Mouse (Mus musculus) intestine, embryonic 14.5 days (tissue): ENCODE results near the gene Scnn1a. TPM values are rescaled to one million over a fixed set of nuclear protein-coding genes. Genes with fewer than 3 reads are reported as not detected.

Source experiments
- ATAC-seq: fragments of 200-750 bp; cut with Nextera tagmentation; replicated peaks from 2 replicates; pipeline ENCODE4 v1.8.0; 2017; ENCODE audit warnings: low read depth, moderate number of reproducible peaks, moderate TSS enrichment, moderate library complexity; ENCODE audit not compliant: low FRiP score, low TSS enrichment
- DNase-seq: peaks from one replicate; pipeline ENCODE4 v3.0.0-alpha.2; 2018; ENCODE audit warnings: low spot score
- H3K27ac ChIP-seq: fragments of 300-500 bp; sonication (generic); 2 replicates; pipeline ENCODE4 v1.5.1; 2014; ENCODE audit warnings: low read depth, mild to moderate bottlenecking, control low read depth
- H3K27me3 ChIP-seq: fragments of 300-500 bp; sonication (generic); replicated peaks from 2 replicates; pipeline ENCODE4 v1.6.1; 2014; ENCODE audit warnings: low read length, control low read depth; ENCODE audit not compliant: control insufficient read depth, insufficient read depth
- H3K36me3 ChIP-seq: fragments of 300-500 bp; sonication (generic); 2 replicates; pipeline ENCODE4 v1.6.1; 2014; ENCODE audit warnings: low read length, control low read depth; ENCODE audit not compliant: control insufficient read depth, insufficient read depth
- H3K4me1 ChIP-seq: fragments of 300-500 bp; sonication (generic); replicated peaks from 2 replicates; pipeline ENCODE4 v1.6.1; 2014; ENCODE audit warnings: low read length, control low read depth, mixed read lengths; ENCODE audit not compliant: control insufficient read depth, insufficient read depth
- H3K4me2 ChIP-seq: fragments of 300-500 bp; sonication (generic); 2 replicates; pipeline ENCODE4 v1.6.1; 2014; ENCODE audit warnings: low read length
- H3K4me3 ChIP-seq: fragments of 300-500 bp; sonication (generic); 2 replicates; pipeline ENCODE4 v1.5.1; 2014; ENCODE audit warnings: low read depth, low read length, control low read depth, mixed read lengths
- H3K9ac ChIP-seq: fragments of 300-500 bp; sonication (generic); 2 replicates; pipeline ENCODE4 v1.6.1; 2014; ENCODE audit warnings: mild to moderate bottlenecking, low read length
- H3K9me3 ChIP-seq: fragments of 300-500 bp; sonication (generic); 2 replicates; pipeline ENCODE4 v1.6.1; 2016; ENCODE audit warnings: low read length, control low read depth; ENCODE audit not compliant: control insufficient read depth
- WGBS: fragments of 180-500 bp; shearing (Covaris S2); extraction: QIAGEN DNeasy Blood & Tissue Kit; methylation state at CpG from one replicate; pipeline ENCODE4 v1.1.7; 2014; 5-methylcytosine and 5-hydroxymethylcytosine counted together
- polyA plus RNA-seq: library from polyadenylated mRNA; unstranded; fragments of >200 nt; fragmentation: Nextera tagmentation; extraction: Ambion mirVana; gene quantifications from 2 replicates; pipeline ENCODE4 v1.2.1, GENCODE M21; 2014

Gene Scnn1a
- polyA plus RNA-seq, 1 experiment from 2014 or later = 2.0 TPM

GRCm38 (mm10) chr6:125322794-125323193 lies 2.3 kb downstream of the Scnn1a start:
- H3K27ac ChIP-seq = no peak overlapping the region
- no peak overlapping the region for H3K4me2 ChIP-seq
- H3K4me3 ChIP-seq = no peak overlapping the region
- ATAC-seq = 0 out of 2 replicates have a peak, but pooled peaks have one; percentile 24
- H3K27me3 ChIP-seq = peaks cover 27% of the 10 kb centered on the region
- H3K9ac ChIP-seq = no peak overlapping the region
- DNase-seq = no peak
- WGBS = 52% methylated on average over 13 of the region's 13 CpGs
- no peaks in the 10 kb centered on the region for H3K4me1 ChIP-seq
- H3K9me3 ChIP-seq = no peaks in the 10 kb centered on the region
- no peaks in the 10 kb centered on the region for H3K36me3 ChIP-seq

- no peak overlapping the region for H3K4me3 ChIP-seq
- 39% methylated on average over 6 of the region's 6 CpGs for WGBS
- no peak for ATAC-seq
- no peak overlapping the region for H3K27ac ChIP-seq
- no peaks in the 10 kb centered on the region for H3K36me3 ChIP-seq
- no peak overlapping the region for H3K9ac ChIP-seq
- no peak for DNase-seq
- no peaks in the 10 kb centered on the region for H3K9me3 ChIP-seq
- H3K4me2 ChIP-seq = no peak overlapping the region
- H3K27me3 ChIP-seq = peaks cover 27% of the 10 kb centered on the region
- H3K4me1 ChIP-seq = no peaks in the 10 kb centered on the region
Measured at GRCm38 (mm10) chr6:125323547-125323946, 3.1 kb downstream of the Scnn1a start.

GRCm38 (mm10) chr6:125325337-125325736 lies 4.9 kb downstream of the Scnn1a start:
- WGBS = 59% methylated on average over 6 of the region's 6 CpGs
- DNase-seq = no peak
- H3K4me3 ChIP-seq = no peak overlapping the region
- no peaks in the 10 kb centered on the region for H3K36me3 ChIP-seq
- H3K9me3 ChIP-seq = no peaks in the 10 kb centered on the region
- H3K9ac ChIP-seq = no peak overlapping the region
- H3K27ac ChIP-seq = no peak overlapping the region
- H3K4me2 ChIP-seq = no peak overlapping the region
- ATAC-seq = no peak
- peaks cover 23% of the 10 kb centered on the region for H3K27me3 ChIP-seq
- H3K4me1 ChIP-seq = peaks cover 2% of the 10 kb centered on the region; the same call in 1 of the 2 replicates

GRCm38 (mm10) chr6:125328243-125328642 lies 7.8 kb downstream of the Scnn1a start:
- Histone ChIP-seq H3K27me3 (no peaks in the 10 kb centered on the region), H3K4me1 (peaks cover 5% of the 10 kb centered on the region; the same call in 1 of the 2 replicates), H3K4me2 (no peak overlapping the region), H3K27ac (no peak overlapping the region), H3K4me3 (no peak overlapping the region), H3K9ac (no peak overlapping the region), H3K36me3 (no peaks in the 10 kb centered on the region), H3K9me3 (no peaks in the 10 kb centered on the region)
- no peak for ATAC-seq
- WGBS = 88% methylated on average over 5 of the region's 5 CpGs
- no peak for DNase-seq

GRCm38 (mm10) chr6:125330626-125331326 lies 10.3 kb downstream of the Scnn1a start:
- peak; percentile 91 for ATAC-seq
- WGBS = 1% methylated on average over 39 of the region's 39 CpGs
- Histone ChIP-seq H3K4me3 (peak overlapping the region; percentile 52), H3K27me3 (no peaks in the 10 kb centered on the region), H3K9ac (peak overlapping the region; percentile 64), H3K4me2 (peak overlapping the region; percentile 71), H3K9me3 (no peaks in the 10 kb centered on the region), H3K4me1 (peaks cover 5% of the 10 kb centered on the region; the same call in 1 of the 2 replicates), H3K27ac (peak overlapping the region; percentile 33; the same call in 1 of the 2 replicates), H3K36me3 (no peaks in the 10 kb centered on the region)
- peak; percentile 92 for DNase-seq

- H3K4me3 ChIP-seq = no peak overlapping the region
- H3K9ac ChIP-seq = no peak overlapping the region
- no peaks in the 10 kb centered on the region for H3K9me3 ChIP-seq
- H3K36me3 ChIP-seq = no peaks in the 10 kb centered on the region
- WGBS = 72% methylated on average over 14 of the region's 14 CpGs
- peaks cover 5% of the 10 kb centered on the region; the same call in 1 of the 2 replicates for H3K4me1 ChIP-seq
- H3K4me2 ChIP-seq = no peak overlapping the region
- H3K27me3 ChIP-seq = no peaks in the 10 kb centered on the region
- DNase-seq (no peak), ATAC-seq (no peak)
- H3K27ac ChIP-seq = no peak overlapping the region
Measured at GRCm38 (mm10) chr6:125333112-125333899, 12.8 kb downstream of the Scnn1a start.

GRCm38 (mm10) chr6:125334356-125334755 lies 13.9 kb downstream of the Scnn1a start:
- H3K4me1 ChIP-seq = peaks cover 5% of the 10 kb centered on the region; the same call in 1 of the 2 replicates
- ATAC-seq (no peak), DNase-seq (no peak)
- H3K27ac ChIP-seq = no peak overlapping the region
- no peak overlapping the region for H3K9ac ChIP-seq
- no peaks in the 10 kb centered on the region for H3K27me3 ChIP-seq
- no peak overlapping the region for H3K4me3 ChIP-seq
- 87% methylated on average over 2 of the region's 2 CpGs for WGBS
- no peaks in the 10 kb centered on the region for H3K9me3 ChIP-seq
- no peak overlapping the region for H3K4me2 ChIP-seq
- no peaks in the 10 kb centered on the region for H3K36me3 ChIP-seq

- no peaks in the 10 kb centered on the region for H3K36me3 ChIP-seq
- no peak overlapping the region for H3K4me2 ChIP-seq
- H3K4me3 ChIP-seq = no peak overlapping the region
- WGBS = 68% methylated on average over 9 of the region's 9 CpGs
- H3K4me1 ChIP-seq = 0 out of 2 replicates have a peak, but pooled peaks cover 2% of the 10 kb centered on the region
- H3K27me3 ChIP-seq = no peaks in the 10 kb centered on the region
- ATAC-seq (no peak), DNase-seq (no peak)
- no peak overlapping the region for H3K9ac ChIP-seq
- H3K27ac ChIP-seq = no peak overlapping the region
- no peaks in the 10 kb centered on the region for H3K9me3 ChIP-seq
Measured at GRCm38 (mm10) chr6:125338791-125339660, 18.6 kb downstream of the Scnn1a start.
